Mouse (Mus musculus): ENCODE measurements around the gene Ggn. TPM values are rescaled to one million over a fixed set of nuclear protein-coding genes. Genes with fewer than 3 reads are reported as not detected.
"Not testable (repeated sequence)": the region's sequence is repeated elsewhere in the genome, so short reads cannot be mapped to it uniquely, and the experiment has no call there.

Gene Ggn
- total and polyA plus RNA-seq, 3 experiments = 0.13 to 1.0 (median 0.30) TPM

- TF ChIP-seq ETS1 (conservative IDR thresholded peaks at IDR 0.05; ENCODE audit: low read depth, low read length) (no peak), BHLHE40 (IDR thresholded peaks at IDR 0.05; ENCODE audit: low read depth, low read length) (0 out of 2 replicates have a peak, but pooled peaks have one; percentile 10), RAD21 (IDR thresholded peaks at IDR 0.05; ENCODE audit: low read depth, low read length) (peak; percentile 42), SMC3 (IDR thresholded peaks at IDR 0.05; ENCODE audit: low read depth, low read length) (peak; percentile 50), CTCF (conservative IDR thresholded peaks at IDR 0.05 in 1 of 2, IDR thresholded peaks at IDR 0.05 in 1 of 2; ENCODE audit: low read depth in 2 of 2, low read length in 2 of 2) (peak in 1 of 2 experiments; percentile 51; a peak in 2 of 4 replicates)
- in situ Hi-C loops (cut with MboI; ENCODE audit: low pct_ligation_motif_present, low pct_unique_long_range_greater_than_20kb, low sequenced_read_pairs) (no loop called here), dilution Hi-C loops (cut with MboI; ENCODE audit: extremely low pct_ligation_motif_present, extremely low pct_unique_long_range_greater_than_20kb, low sequenced_read_pairs) (no loop called here)
- Histone ChIP-seq H3K9me3 (replicated peaks; ENCODE audit: low read length) (no peaks in the 10 kb centered on the region), H3K36me3 (replicated peaks in 1 of 2; ENCODE audit: control insufficient read depth in 1 of 2, insufficient read depth in 1 of 2, low read length in 1 of 2) (no peaks in the 10 kb centered on the region), H3K4me1 (ENCODE audit: control insufficient read depth in 1 of 2, insufficient read depth in 2 of 2) (no peaks in the 10 kb centered on the region), H3K79me2 (replicated peaks; ENCODE audit: control insufficient read depth, extremely low read depth, insufficient read depth, poor library complexity, severe bottlenecking) (no peaks in the 10 kb centered on the region), H3K4me3 (replicated peaks in 1 of 3; ENCODE audit: low read depth in 2 of 3, low read length in 2 of 3, poor library complexity in 1 of 3) (no peak overlapping the region), H3K27ac (ENCODE audit: insufficient read depth, low read depth) (no peak overlapping the region), H3K4me2 (ENCODE audit: insufficient read depth, low read depth, poor library complexity, severe bottlenecking) (no peak overlapping the region), H3K27me3 (replicated peaks) (no peaks in the 10 kb centered on the region), H3K9ac (ENCODE audit: insufficient read depth, low read depth) (no peak overlapping the region)
- no peak for DNase-seq (ENCODE audit: extremely low read depth)
These were observed 32.6 kb downstream of the Ggn start for GRCm38 (mm10) chr7:29202577-29202976.

GRCm38 (mm10) chr7:29211013-29211412 lies 41.0 kb downstream of the Ggn start:
- H3K9me3 ChIP-seq (replicated peaks; ENCODE audit: low read length) = not testable (repeated sequence)
- peak; percentile 60 for DNase-seq (ENCODE audit: extremely low read depth)
- in situ Hi-C loops (cut with MboI; ENCODE audit: low pct_ligation_motif_present, low pct_unique_long_range_greater_than_20kb, low sequenced_read_pairs) = loop anchor here (5.0 kb wide), 1 partner anchor 36 kb away; the partner anchor contains the start of gene 2200002D01Rik

DNA sequence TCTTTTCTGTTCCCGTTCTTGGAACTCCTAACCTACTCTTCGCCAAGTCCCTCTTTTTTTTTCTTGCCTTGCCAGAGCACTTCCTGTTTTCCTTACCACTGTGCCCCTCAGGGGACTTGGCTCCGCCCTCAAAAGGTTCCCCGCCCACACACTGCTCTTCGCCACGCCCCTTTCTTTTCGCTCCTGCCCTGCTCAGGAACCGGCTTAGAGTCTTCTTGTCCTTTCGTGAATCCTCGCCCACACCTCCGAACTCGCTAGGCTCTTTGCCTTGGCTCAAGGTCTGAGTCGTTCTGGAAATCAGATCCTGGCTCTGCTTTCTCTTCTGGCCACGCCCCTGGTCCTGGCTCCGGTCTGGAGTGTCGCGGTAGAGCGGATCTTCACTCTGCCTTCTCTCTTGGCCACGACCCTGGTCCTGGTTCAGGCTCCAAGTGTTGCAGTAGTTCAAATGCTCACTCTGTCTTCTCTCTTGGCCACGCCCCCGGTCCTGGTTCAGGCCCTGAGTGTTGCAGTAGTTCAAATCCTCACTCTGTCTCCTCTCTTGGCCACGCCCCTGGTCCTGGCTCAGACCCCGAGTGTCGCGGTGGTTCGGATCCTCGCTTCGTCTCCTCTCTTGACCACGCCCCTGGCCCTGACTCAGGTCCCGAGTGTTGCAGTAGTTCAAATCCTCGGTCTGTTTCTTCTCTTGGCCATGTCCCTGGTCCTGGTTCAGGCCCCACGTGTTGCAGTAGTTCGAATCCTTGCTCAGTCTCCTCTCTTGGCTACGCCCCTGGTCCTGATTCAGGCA lies 41.6 kb downstream of the Ggn start:
- TF ChIP-seq ZC3H11A (IDR thresholded peaks at IDR 0.05; ENCODE audit: low read depth, low read length) = no peak
- no peak for TF ChIP-seq USF2 (conservative IDR thresholded peaks at IDR 0.05; ENCODE audit: low read depth, low read length)
- no peak for TF ChIP-seq JUN (IDR thresholded peaks at IDR 0.05; ENCODE audit: insufficient read depth, low read depth, low read length)
- TF ChIP-seq MXI1 (IDR thresholded peaks at IDR 0.05; ENCODE audit: low read depth, low read length) = no peak
- peak; percentile 36; the same call in 1 of the 2 replicates for TF ChIP-seq POLR2A (IDR thresholded peaks at IDR 0.05; ENCODE audit: low read depth, low read length)
- TF ChIP-seq ELF1 (IDR thresholded peaks at IDR 0.05; ENCODE audit: low read depth, low read length) = peak; percentile 85
- peak; percentile 63; the same call in 1 of the 2 replicates for TF ChIP-seq SIN3A (IDR thresholded peaks at IDR 0.05; ENCODE audit: low read length)
- TF ChIP-seq ZNF384 (IDR thresholded peaks at IDR 0.05; ENCODE audit: low read depth, low read length) = peak; percentile 83
- Histone ChIP-seq H3K4me3 (replicated peaks in 1 of 3; ENCODE audit: low read depth in 2 of 3, low read length in 2 of 3, poor library complexity in 1 of 3) (peak overlapping the region; percentile 40 to 52 (median 52)), H3K9ac (ENCODE audit: insufficient read depth, low read depth) (0 out of 2 replicates have a peak overlapping the region, but pooled peaks have one; percentile 1), H3K4me1 (ENCODE audit: control insufficient read depth in 1 of 2, insufficient read depth in 2 of 2) (peaks cover 0 to 10% of the 10 kb centered on the region in 2 experiments; a peak in 2 of 4 replicates), H3K9me3 (replicated peaks; ENCODE audit: low read length) (peaks cover 5% of the 10 kb centered on the region), H3K27me3 (replicated peaks) (no peaks in the 10 kb centered on the region), H3K79me2 (replicated peaks; ENCODE audit: control insufficient read depth, extremely low read depth, insufficient read depth, poor library complexity, severe bottlenecking) (no peaks in the 10 kb centered on the region), H3K27ac (ENCODE audit: insufficient read depth, low read depth) (peak overlapping the region; percentile 47), H3K36me3 (replicated peaks in 1 of 2; ENCODE audit: control insufficient read depth in 1 of 2, insufficient read depth in 1 of 2, low read length in 1 of 2) (no peaks in the 10 kb centered on the region), H3K4me2 (ENCODE audit: insufficient read depth, low read depth, poor library complexity, severe bottlenecking) (peak overlapping the region; percentile 9)
- peak; percentile 94 for DNase-seq (ENCODE audit: extremely low read depth)
- in situ Hi-C loops (cut with MboI; ENCODE audit: low pct_ligation_motif_present, low pct_unique_long_range_greater_than_20kb, low sequenced_read_pairs) = loop anchor here (5.0 kb wide), 1 partner anchor 36 kb away; the partner anchor contains the start of gene 2200002D01Rik
- dilution Hi-C loops (cut with MboI; ENCODE audit: extremely low pct_ligation_motif_present, extremely low pct_unique_long_range_greater_than_20kb, low sequenced_read_pairs) = no loop called here

More at GRCm38 (mm10) chr7:29211013-29211412, 41.0 kb downstream of the Ggn start:
- H3K36me3 ChIP-seq (replicated peaks in 1 of 2; ENCODE audit: control insufficient read depth in 1 of 2, insufficient read depth in 1 of 2, low read length in 1 of 2); H3K79me2 ChIP-seq (replicated peaks; ENCODE audit: control insufficient read depth, extremely low read depth, insufficient read depth, poor library complexity, severe bottlenecking); H3K27me3 ChIP-seq (replicated peaks); dilution Hi-C loops (cut with MboI; ENCODE audit: extremely low pct_ligation_motif_present, extremely low pct_unique_long_range_greater_than_20kb, low sequenced_read_pairs): not testable (repeated sequence)
- peak overlapping the region; percentile 40 to 52 (median 52) for H3K4me3 ChIP-seq (replicated peaks in 1 of 3; ENCODE audit: low read depth in 2 of 3, low read length in 2 of 3, poor library complexity in 1 of 3)
- peak overlapping the region; percentile 47 for H3K27ac ChIP-seq (ENCODE audit: insufficient read depth, low read depth)
- 0 out of 2 replicates have a peak overlapping the region, but pooled peaks have one; percentile 1 for H3K9ac ChIP-seq (ENCODE audit: insufficient read depth, low read depth)
- H3K4me2 ChIP-seq (ENCODE audit: insufficient read depth, low read depth, poor library complexity, severe bottlenecking) = peak overlapping the region; percentile 9
- H3K4me1 ChIP-seq (ENCODE audit: control insufficient read depth in 1 of 2, insufficient read depth in 2 of 2) = peaks cover 0 to 10% of the 10 kb centered on the region in 2 experiments; a peak in 2 of 4 replicates
